Mouse (Mus musculus) forebrain, embryonic 10.5 days (tissue): Measurements from ENCODE around the gene Nlk. TPM values are rescaled to one million over a fixed set of nuclear protein-coding genes. Genes with fewer than 3 reads are reported as not detected.
"Not testable (repeated sequence)": the region's sequence is repeated elsewhere in the genome, so short reads cannot be mapped to it uniquely, and the experiment has no call there.

Experiments
- DNase-seq: peaks from one replicate; pipeline ENCODE4 v3.0.0-alpha.2; 2017; ENCODE audit warnings: low spot score; ENCODE audit errors: extremely low spot score
- H3K27ac ChIP-seq: fragments of 300-500 bp; sonication (generic); 2 replicates; pipeline ENCODE4 v1.5.1; 2016; ENCODE audit warnings: mild to moderate bottlenecking
- H3K27me3 ChIP-seq: fragments of 300-500 bp; sonication (generic); 2 replicates; pipeline ENCODE4 v1.6.1; 2016; ENCODE audit warnings: mild to moderate bottlenecking; ENCODE audit not compliant: poor library complexity, severe bottlenecking
- H3K36me3 ChIP-seq: fragments of 300-500 bp; sonication (generic); replicated peaks from 2 replicates; pipeline ENCODE4 v1.6.1; 2016; ENCODE audit warnings: mild to moderate bottlenecking, moderate library complexity
- H3K4me1 ChIP-seq: fragments of 300-500 bp; sonication (generic); 2 replicates; pipeline ENCODE4 v1.6.1; 2016
- H3K4me3 ChIP-seq: fragments of 300-500 bp; sonication (generic); 2 replicates; pipeline ENCODE4 v1.5.1; 2016; ENCODE audit warnings: mild to moderate bottlenecking, moderate library complexity
- H3K9me3 ChIP-seq: fragments of 300-500 bp; sonication (generic); 2 replicates; pipeline ENCODE4 v1.6.1; 2016; ENCODE audit warnings: mild to moderate bottlenecking, moderate library complexity
- WGBS: fragments of 180-500 bp; shearing (Covaris S2); methylation state at CpG from one replicate; pipeline ENCODE4 v1.1.7; 2016; 5-methylcytosine and 5-hydroxymethylcytosine counted together
- polyA plus RNA-seq: library from polyadenylated mRNA; unstranded; fragments of >200 nt; fragmentation: Nextera tagmentation; extraction: Ambion mirVana; gene quantifications from 2 replicates; pipeline ENCODE4 v1.2.1, GENCODE M21; 2016

Gene Nlk
- polyA plus RNA-seq, 1 experiment from 2014 or later = 14.1 TPM

DNA sequence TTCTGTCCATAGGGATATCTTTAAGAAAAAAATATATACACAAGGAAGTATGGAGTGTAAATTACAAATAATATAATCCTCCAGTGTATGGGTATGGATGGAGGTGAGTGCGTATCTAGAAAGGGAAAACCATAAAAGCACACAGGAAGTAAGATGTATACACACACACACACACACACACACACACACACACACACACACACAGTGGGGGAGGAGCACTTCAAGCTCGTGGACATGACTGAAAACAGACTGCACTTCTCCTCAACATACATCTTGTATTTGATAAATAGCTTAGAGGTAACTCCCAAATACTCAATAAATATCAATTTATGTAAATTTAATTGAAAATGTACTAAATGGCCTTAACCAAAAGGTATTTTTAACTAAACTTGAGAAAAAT is 32.3 kb downstream of the Nlk start:
- 81% methylated on average over 2 of the region's 2 CpGs for WGBS

DNA sequence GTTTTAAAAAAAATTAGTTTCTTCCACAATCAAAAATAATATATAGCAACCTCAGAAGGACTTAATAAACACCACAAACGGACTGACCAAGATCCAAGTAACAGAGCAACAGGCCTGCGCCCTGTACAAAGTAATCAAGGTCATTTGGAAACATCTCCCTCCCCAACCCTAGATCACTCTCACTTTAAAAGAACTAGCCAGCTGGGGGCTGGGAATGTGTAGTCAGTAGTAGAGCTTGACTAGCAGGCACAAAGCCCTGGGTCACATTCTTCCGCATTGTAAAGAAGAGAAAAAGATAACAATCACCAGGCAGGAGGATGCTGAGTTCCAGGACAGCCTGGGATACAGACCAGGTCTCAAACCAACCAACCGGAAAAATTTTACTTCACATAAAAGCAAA is 33.3 kb downstream of the Nlk start:
- no peak for DNase-seq
- Histone ChIP-seq H3K4me1 (peaks cover 19% of the 10 kb centered on the region), H3K27me3 (no peaks in the 10 kb centered on the region), H3K4me3 (no peak overlapping the region), H3K9me3 (no peaks in the 10 kb centered on the region), H3K36me3 (no peaks in the 10 kb centered on the region), H3K27ac (no peak overlapping the region)
- WGBS = 74% methylated on average over 4 of the region's 4 CpGs

More for the DNA sequence above, 32.3 kb downstream of the Nlk start:
- DNase-seq = no peak
- no peaks in the 10 kb centered on the region for H3K27me3 ChIP-seq
- peaks cover 27% of the 10 kb centered on the region for H3K4me1 ChIP-seq
- H3K27ac ChIP-seq = no peak overlapping the region
- no peaks in the 10 kb centered on the region for H3K9me3 ChIP-seq
- H3K36me3 ChIP-seq = no peaks in the 10 kb centered on the region
- no peak overlapping the region for H3K4me3 ChIP-seq

DNA sequence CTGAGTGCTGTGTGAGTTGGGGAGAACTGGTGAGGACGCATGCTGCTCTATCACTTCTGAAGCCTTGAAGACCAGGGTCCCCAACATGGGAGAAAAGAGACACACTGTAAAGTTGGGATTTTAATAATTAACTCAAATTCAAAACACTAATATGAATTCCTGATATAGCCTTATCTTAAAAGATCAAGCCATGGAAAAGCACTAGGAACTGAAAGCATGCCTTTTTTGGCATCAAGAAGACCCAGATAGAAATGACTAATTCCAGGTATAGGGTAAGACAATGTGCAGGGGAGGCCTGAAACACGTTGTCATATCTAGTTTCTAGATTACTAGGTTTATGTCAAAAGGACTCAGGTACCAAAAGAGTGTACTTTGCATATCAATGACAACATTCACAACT is 48.0 kb downstream of the Nlk start:
- H3K9me3 ChIP-seq = no peaks in the 10 kb centered on the region
- H3K27me3 ChIP-seq = no peaks in the 10 kb centered on the region
- no peak overlapping the region for H3K4me3 ChIP-seq
- 0 out of 2 replicates have a peak, but pooled peaks cover 4% of the 10 kb centered on the region for H3K4me1 ChIP-seq
- H3K36me3 ChIP-seq = no peaks in the 10 kb centered on the region; the same call in 1 of the 2 replicates
- no peak for DNase-seq
- 89% methylated on average over 2 of the region's 2 CpGs for WGBS
- H3K27ac ChIP-seq = no peak overlapping the region

DNA sequence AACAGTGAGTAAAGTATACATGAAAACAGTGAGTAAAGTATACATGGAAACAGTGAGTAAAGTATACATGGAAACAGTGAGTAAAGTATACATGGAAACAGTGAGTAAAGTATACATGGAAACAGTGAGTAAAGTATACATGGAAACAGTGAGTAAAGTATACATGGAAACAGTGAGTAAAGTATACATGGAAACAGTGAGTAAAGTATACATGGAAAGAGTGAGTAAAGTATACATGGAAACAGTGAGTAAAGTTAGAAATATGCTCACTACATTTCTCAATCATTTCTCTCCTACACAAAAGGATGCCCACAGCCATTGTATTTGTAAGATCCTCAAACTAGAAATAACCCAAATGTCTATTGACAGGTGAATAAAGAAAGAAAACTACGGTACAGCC is 48.8 kb downstream of the Nlk start:
- DNase-seq = not testable (repeated sequence)

DNA sequence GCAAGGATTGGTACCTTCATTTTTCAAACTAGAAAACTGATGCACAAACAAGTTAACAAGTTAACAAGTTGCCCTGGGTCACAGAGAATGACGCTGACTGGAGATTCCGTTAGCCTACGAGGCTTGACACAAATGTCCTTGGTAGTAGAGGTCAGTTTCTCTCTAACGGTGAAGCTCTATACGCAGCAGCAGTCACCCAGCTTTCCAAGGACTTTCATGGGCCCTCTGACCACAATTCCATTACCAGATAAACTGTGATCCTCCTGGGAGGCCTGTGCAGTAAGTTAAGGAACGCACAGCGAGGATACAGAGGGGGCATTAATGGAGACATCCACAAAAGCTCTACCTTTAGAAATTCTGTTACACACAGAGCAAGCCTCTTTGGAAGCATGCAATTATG is 53.4 kb downstream of the Nlk start:
- Histone ChIP-seq H3K4me3 (no peak overlapping the region), H3K27ac (no peak overlapping the region), H3K9me3 (no peaks in the 10 kb centered on the region), H3K36me3 (no peaks in the 10 kb centered on the region), H3K4me1 (peaks cover 8% of the 10 kb centered on the region; the same call in 1 of the 2 replicates), H3K27me3 (no peaks in the 10 kb centered on the region)
- WGBS = 91% methylated on average over 7 of the region's 7 CpGs
- no peak for DNase-seq

More for the DNA sequence above, 48.8 kb downstream of the Nlk start:
- not testable (repeated sequence) for H3K27me3 ChIP-seq, H3K36me3 ChIP-seq, H3K4me3 ChIP-seq, H3K27ac ChIP-seq, H3K4me1 ChIP-seq, H3K9me3 ChIP-seq
- 100% methylated on average over 1 of the region's 1 CpGs for WGBS

DNA sequence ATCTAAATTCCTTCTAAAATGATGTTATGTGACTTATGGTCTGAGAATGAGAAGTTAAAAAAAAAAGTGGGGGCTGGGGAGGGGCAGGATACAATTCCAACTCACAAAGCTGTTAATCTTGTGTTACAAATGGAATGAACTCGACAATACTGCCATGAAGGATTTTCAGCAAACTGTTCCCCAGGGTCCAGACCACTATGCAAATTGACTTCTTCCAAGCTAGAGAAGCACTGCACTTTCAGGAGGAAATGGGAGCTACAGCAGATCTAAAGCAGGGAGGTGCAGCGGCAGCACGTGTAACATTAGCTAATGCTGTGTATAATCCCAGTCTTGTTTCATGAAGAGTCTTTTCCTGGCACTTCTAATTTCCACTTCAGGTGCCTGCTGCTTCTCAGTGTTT is 55.0 kb downstream of the Nlk start:
- H3K4me3 ChIP-seq = no peak overlapping the region
- no peaks in the 10 kb centered on the region for H3K27me3 ChIP-seq
- DNase-seq = no peak
- peaks cover 8% of the 10 kb centered on the region; the same call in 1 of the 2 replicates for H3K4me1 ChIP-seq
- peaks cover 11% of the 10 kb centered on the region for H3K36me3 ChIP-seq
- peaks cover 8% of the 10 kb centered on the region for H3K9me3 ChIP-seq
- WGBS = 89% methylated on average over 3 of the region's 3 CpGs
- no peak overlapping the region for H3K27ac ChIP-seq

DNA sequence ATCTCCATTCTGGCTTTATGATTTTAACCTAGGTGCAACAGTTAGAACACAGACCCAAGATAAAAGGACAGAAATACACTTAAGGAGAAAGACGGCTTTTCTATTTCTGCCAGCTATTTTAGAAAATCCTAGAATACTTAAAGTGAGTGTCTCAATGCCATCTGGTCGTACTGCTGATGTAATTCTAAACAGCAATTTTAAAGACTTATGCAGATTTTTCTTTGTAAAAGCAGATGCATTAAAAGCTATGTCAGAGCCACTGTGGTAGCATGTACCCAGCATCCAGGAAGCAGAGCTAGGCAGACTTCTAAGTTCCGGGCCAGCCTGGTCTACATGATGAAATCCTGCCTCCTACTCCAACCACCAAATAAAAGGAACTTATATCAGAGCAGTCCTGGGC is 56.1 kb downstream of the Nlk start:
- DNase-seq = no peak
- Histone ChIP-seq H3K4me1 (peaks cover 9% of the 10 kb centered on the region), H3K4me3 (no peak overlapping the region), H3K9me3 (peaks cover 14% of the 10 kb centered on the region), H3K36me3 (peaks cover 20% of the 10 kb centered on the region), H3K27me3 (no peaks in the 10 kb centered on the region), H3K27ac (no peak overlapping the region)
- 92% methylated on average over 3 of the region's 3 CpGs for WGBS

DNA sequence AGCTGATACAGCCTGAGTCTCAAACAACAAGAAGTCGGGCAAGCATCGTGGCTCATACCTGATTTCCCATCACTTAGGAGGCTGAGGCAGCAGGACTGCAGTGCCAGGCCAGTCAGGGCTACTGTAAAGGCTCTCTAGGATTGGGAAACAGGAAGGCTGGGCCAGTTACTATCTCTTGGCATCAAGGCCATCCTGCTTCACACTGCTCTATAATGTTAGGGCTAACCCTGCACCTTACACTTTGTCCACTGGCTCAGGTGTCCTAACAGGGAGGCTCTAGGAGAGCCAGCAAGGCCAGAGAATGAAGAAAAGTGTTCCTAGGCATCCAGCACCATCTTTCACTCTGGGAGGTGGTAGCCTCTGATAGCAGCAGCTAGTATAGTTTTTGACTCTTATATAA is 64.4 kb downstream of the Nlk start:
- Histone ChIP-seq H3K4me3 (no peak overlapping the region), H3K9me3 (peaks cover 13% of the 10 kb centered on the region), H3K36me3 (peaks cover 15% of the 10 kb centered on the region), H3K27ac (no peak overlapping the region), H3K4me1 (peaks cover 6% of the 10 kb centered on the region), H3K27me3 (no peaks in the 10 kb centered on the region)
- 95% methylated on average over 2 of the region's 2 CpGs for WGBS
- no peak for DNase-seq

DNA sequence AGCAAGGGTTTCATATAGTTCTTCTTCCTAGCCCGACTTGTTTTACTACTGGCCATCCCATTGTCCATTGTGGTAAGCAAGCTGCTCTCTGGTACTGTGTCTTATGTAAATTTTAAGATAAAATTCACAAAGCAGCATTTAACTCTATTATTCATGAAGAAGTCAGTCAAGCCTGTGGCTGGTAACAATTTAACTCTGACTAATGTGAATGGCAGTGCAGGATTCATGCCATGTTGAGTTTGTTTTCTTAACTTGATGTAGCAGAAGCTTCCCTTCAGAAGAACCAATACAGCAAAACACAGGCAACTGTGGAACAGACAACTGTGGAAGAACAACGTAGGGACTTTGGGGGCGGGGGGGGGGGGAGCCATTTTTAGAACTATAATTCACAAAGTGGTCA is 68.3 kb downstream of the Nlk start:
- no peak overlapping the region for H3K4me3 ChIP-seq
- WGBS = 84% methylated on average over 3 of the region's 3 CpGs
- peaks cover 17% of the 10 kb centered on the region for H3K36me3 ChIP-seq
- no peak overlapping the region for H3K27ac ChIP-seq
- no peaks in the 10 kb centered on the region for H3K27me3 ChIP-seq
- H3K9me3 ChIP-seq = no peaks in the 10 kb centered on the region
- no peaks in the 10 kb centered on the region for H3K4me1 ChIP-seq
- DNase-seq = no peak

DNA sequence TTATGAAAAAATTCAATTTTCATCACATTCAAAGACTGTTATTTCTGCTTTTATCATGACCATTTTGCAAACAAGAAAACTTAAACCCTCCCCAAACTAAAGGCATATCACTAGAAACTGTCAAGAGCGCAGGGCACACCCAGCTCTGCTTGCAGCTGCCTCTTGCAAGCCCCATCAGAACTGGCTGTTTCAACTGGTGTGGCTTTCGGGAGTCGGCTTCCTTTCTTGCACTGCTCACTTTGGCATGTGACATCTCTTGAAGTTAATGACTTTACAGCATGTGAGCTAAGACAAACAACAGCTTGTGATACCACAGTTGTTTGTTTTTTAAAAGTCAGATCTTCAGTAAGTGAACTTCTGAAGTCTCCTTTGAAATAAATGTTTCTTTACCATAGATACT is 72.8 kb downstream of the Nlk start:
- H3K9me3 ChIP-seq = no peaks in the 10 kb centered on the region
- peaks cover 23% of the 10 kb centered on the region for H3K36me3 ChIP-seq
- no peak overlapping the region for H3K4me3 ChIP-seq
- H3K27me3 ChIP-seq = no peaks in the 10 kb centered on the region
- no peak for DNase-seq
- H3K4me1 ChIP-seq = no peaks in the 10 kb centered on the region
- WGBS = 89% methylated on average over 3 of the region's 3 CpGs
- no peak overlapping the region for H3K27ac ChIP-seq

DNA sequence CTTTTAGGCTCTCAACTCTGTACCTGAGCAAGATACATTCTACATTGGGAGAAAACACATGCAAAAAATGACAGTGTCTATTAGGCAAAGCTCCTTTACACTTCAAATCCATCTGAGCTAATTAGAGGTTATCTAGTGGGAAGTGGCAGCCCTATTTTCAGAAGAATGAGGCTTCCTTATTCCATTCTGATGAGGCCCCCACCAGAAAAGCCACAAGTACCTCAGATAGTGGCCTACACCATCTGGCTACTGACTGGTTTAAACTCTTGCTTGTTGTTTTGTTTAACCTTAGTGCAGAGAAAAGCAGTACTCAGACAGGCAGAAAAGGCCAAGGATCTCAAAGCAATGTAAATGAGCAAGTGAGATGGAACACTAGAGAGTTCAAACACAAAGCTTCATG is 75.2 kb downstream of the Nlk start:
- no peaks in the 10 kb centered on the region for H3K9me3 ChIP-seq
- H3K27me3 ChIP-seq = no peaks in the 10 kb centered on the region
- H3K36me3 ChIP-seq = peaks cover 31% of the 10 kb centered on the region
- DNase-seq = no peak
- H3K27ac ChIP-seq = no peak overlapping the region
- no peak overlapping the region for H3K4me3 ChIP-seq
- no peaks in the 10 kb centered on the region for H3K4me1 ChIP-seq

DNA sequence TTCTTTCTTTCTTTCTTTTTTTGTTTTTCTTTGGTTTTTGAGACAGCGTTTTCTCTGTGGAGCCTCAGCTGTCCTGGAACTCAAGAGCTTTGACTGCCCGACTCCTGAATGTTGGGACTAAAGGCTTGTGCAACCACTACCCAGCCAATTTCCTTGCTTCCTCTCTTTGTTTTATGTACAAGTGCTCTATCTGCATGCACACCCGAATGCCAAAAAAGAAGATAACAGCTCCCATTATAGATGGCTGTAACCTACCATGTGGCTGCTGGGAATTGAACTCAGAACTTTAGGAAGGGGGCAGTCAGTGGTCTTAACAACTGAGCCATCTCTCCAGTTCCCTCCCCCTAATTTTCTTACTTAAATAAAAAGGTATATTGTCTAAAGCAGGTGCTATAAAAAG is 77.0 kb downstream of the Nlk start:
- DNase-seq = no peak
- no peaks in the 10 kb centered on the region for H3K9me3 ChIP-seq
- H3K27ac ChIP-seq = no peak overlapping the region
- 87% methylated on average over 3 of the region's 3 CpGs for WGBS
- H3K36me3 ChIP-seq = peaks cover 35% of the 10 kb centered on the region
- H3K27me3 ChIP-seq = no peaks in the 10 kb centered on the region
- H3K4me1 ChIP-seq = no peaks in the 10 kb centered on the region
- H3K4me3 ChIP-seq = no peak overlapping the region

DNA sequence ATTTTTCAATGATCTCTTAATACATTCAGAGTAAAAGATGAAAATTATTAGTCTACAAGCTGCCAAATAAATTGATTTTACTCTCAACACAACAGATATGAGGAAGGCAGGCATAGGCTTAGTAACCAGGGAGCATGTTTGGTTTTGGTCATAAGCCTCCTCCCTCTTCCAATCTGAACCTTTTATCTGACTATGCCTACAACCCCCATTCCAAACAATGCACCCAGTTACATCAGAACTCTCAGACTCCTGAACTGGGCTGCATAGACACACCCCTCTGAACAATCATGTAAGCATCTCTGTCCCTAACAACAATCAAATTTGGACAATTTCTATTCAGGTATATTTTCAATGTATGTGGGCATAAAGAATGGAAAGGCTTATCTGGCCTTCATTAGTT is 85.9 kb downstream of the Nlk start:
- Histone ChIP-seq H3K36me3 (peaks cover 11% of the 10 kb centered on the region), H3K27ac (no peak overlapping the region), H3K4me3 (no peak overlapping the region), H3K4me1 (no peaks in the 10 kb centered on the region), H3K9me3 (no peaks in the 10 kb centered on the region), H3K27me3 (no peaks in the 10 kb centered on the region)
- no peak for DNase-seq

DNA sequence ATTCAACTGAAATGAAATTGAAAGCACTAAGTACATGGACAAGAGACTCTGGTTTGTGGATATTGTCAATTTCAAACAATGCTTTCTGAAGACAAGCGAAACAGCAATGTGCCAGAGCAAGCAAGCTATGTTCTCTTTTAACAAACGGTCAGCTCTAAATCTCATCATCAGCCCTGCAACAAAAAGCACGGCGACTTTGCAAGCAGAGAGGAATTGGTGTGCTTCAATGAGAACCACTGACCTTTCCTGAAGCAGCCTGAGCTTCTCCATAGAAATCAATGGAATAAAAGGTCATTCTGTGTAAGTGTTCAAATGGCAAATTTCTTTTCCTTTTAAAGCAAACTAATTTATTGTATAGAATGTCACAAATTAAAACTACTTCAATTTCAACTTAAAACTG is 87.5 kb downstream of the Nlk start:
- DNase-seq = no peak
- Histone ChIP-seq H3K27ac (no peak overlapping the region), H3K9me3 (no peaks in the 10 kb centered on the region), H3K4me3 (no peak overlapping the region), H3K4me1 (no peaks in the 10 kb centered on the region), H3K36me3 (peaks cover 14% of the 10 kb centered on the region), H3K27me3 (no peaks in the 10 kb centered on the region)
- WGBS = 86% methylated on average over 4 of the region's 4 CpGs
